Mouse (Mus musculus) liver, embryonic 11.5 days (tissue): ENCODE results near the gene Mex3b. TPM values are rescaled to one million over a fixed set of nuclear protein-coding genes. Genes with fewer than 3 reads are reported as not detected.

Source experiments
- polyA plus RNA-seq: library from polyadenylated mRNA; unstranded; fragments of >200 nt; fragmentation: Nextera tagmentation; extraction: Ambion mirVana; gene quantifications from 2 replicates; pipeline ENCODE4 v1.2.1, GENCODE M21; 2014

Mex3b gene
- polyA plus RNA-seq, 1 experiment from 2014 or later: 7.8 TPM

Other genes with a start within 250 kb of the Mex3b start
- gene Saxo2, start 218.8 kb upstream of the Mex3b start, polyA plus RNA-seq: 2.5 and 3.4 TPM in 2 replicates
- 20.9 and 21.7 TPM in 2 replicates for gene Efl1, start 218.7 kb upstream of the Mex3b start, polyA plus RNA-seq